Mouse (Mus musculus): ENCODE results near the gene Ica1. TPM values are rescaled to one million over a fixed set of nuclear protein-coding genes. Genes with fewer than 3 reads are reported as not detected.

The Ica1 gene
- polyA plus RNA-seq, 1 experiment from 2014 or later, result 16.0 TPM

DNA sequence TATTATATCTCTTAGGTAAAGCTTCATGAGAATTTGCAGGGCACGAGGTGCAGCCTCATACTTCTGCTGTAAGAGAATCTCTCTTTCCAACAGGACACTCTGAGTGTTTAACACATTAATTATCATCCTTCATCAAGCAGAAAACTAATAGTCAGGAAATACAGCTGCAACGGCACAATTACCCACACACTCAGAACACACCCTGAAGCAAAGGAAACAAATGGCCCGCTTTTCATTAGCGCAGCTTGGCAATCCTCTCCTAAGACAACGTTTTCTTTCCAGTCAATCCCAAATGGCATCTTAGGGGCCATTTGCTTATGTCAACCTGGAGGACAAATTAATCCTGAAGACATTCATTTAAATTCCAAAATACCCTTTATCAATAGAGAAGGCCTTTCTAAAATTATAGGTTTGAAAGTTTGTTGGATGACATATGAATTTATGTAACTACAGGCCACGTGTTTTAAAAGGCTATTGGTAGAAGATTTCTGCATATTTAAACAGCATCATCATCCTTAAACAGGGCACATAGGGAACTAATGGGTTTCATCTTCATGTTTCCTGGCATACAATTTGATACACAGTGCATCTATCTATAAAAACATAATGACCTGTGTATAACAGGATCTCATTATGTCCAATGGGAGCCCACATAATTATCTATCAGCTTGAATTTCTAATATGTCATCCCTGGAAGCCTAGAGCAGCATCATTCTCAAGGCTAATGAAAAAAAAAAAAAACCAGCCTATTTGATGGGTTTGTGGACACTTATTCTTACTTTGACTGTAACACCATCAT, 110.1 kb downstream of the Ica1 start:
- 53% methylated on average over 6 of the region's 6 CpGs for WGBS
- H3K9me3 ChIP-seq, result no peaks in the 10 kb centered on the region
- no peaks in the 10 kb centered on the region for H3K27me3 ChIP-seq (replicated peaks; ENCODE audit: low read depth, poor library complexity, severe bottlenecking)
- no peak overlapping the region for H3K27ac ChIP-seq (replicated peaks)
- peaks cover 20% of the 10 kb centered on the region for H3K4me1 ChIP-seq
- no peak overlapping the region for H3K4me3 ChIP-seq
- no peaks in the 10 kb centered on the region for H3K36me3 ChIP-seq (replicated peaks)
- DNase-seq (ENCODE audit: low spot score), result no peak

DNA sequence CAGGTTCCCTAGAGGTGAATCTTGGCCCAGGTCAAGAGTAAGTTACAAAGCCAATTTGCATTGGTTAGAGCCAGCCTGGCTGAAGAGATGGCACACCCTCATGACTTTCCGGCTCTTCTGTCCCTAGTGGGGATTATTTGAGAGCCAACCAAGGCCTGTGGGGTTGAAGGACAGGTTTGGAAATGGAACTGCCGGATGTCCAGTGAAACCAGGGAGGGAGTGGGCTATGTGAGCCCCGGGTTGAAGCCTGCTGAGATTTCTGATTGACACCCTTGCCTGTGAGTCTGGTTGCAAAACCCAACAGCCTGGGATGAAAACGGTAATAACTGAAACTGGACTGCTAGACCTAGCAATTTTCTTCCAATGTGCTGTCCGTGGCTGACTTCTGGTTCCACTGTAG, 112.5 kb downstream of the Ica1 start:
- peaks cover 40% of the 10 kb centered on the region for H3K4me1 ChIP-seq
- no peak overlapping the region for H3K27ac ChIP-seq (replicated peaks)
- no peaks in the 10 kb centered on the region for H3K9me3 ChIP-seq
- WGBS, result 90% methylated on average over 5 of the region's 5 CpGs
- DNase-seq (ENCODE audit: low spot score), result no peak
- H3K36me3 ChIP-seq (replicated peaks), result no peaks in the 10 kb centered on the region
- no peaks in the 10 kb centered on the region for H3K27me3 ChIP-seq (replicated peaks; ENCODE audit: low read depth, poor library complexity, severe bottlenecking)
- H3K4me3 ChIP-seq, result no peak overlapping the region

DNA sequence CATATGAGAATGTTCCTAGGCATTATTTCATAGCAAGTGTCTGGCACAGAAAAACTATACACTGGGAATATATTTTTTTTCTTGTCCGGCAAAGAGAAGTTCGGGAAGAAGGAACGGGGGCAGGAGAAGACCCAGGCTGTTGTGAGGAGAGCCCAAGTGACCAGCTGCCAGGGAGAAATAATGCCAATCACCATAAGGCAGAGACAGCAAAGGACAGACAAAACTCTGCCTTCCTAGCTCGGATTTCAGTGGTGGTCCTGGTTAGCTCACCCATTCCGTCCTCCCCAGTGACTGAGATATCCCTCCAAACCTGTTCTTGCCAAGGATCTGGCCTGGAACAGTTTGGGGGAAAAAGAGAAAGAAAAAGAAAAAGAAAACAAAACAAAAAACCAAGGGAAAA, 113.3 kb downstream of the Ica1 start:
- no peak overlapping the region for H3K27ac ChIP-seq (replicated peaks)
- H3K9me3 ChIP-seq, result no peaks in the 10 kb centered on the region
- H3K4me3 ChIP-seq, result no peak overlapping the region
- no peaks in the 10 kb centered on the region for H3K27me3 ChIP-seq (replicated peaks; ENCODE audit: low read depth, poor library complexity, severe bottlenecking)
- no peak for DNase-seq (ENCODE audit: low spot score)
- WGBS, result 70% methylated on average over 5 of the region's 5 CpGs
- no peaks in the 10 kb centered on the region for H3K36me3 ChIP-seq (replicated peaks)
- H3K4me1 ChIP-seq, result peaks cover 42% of the 10 kb centered on the region

DNA sequence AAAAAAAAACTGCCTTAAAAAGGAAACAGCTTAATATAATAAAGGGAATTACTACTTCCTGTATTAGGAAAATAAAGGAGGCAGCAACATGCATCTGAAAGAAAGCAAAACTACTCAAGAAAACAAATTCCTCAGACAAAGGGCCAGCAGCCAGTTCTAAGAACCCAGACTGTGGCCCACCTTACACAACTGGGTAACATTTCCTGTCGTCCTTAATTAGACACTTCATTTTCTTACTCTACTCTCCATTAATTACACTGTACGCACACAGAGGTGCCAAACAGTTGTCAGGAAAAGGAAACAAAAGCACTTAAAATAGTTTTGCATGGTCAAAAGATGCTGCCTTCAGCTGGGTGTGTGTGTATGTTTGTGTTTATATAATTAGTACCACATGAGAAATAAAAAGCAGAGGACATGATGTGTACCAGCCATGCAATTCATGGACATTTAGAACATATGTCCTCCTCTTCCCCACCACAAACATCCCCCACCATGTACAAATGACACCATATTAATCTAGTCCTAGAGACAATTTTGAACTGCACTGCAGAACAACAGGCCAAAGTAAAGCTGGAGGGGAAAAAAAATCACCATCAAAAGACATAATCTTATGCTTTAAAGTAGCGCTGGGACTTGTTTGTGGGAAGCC, 115.1 kb downstream of the Ica1 start:
- H3K36me3 ChIP-seq (replicated peaks), result no peaks in the 10 kb centered on the region
- 56% methylated on average over 3 of the region's 3 CpGs for WGBS
- no peak overlapping the region for H3K4me3 ChIP-seq
- peak overlapping the region; percentile 65 for H3K27ac ChIP-seq (replicated peaks)
- peaks cover 49% of the 10 kb centered on the region for H3K4me1 ChIP-seq
- H3K27me3 ChIP-seq (replicated peaks; ENCODE audit: low read depth, poor library complexity, severe bottlenecking), result no peaks in the 10 kb centered on the region
- DNase-seq (ENCODE audit: low spot score), result no peak
- no peaks in the 10 kb centered on the region for H3K9me3 ChIP-seq

DNA sequence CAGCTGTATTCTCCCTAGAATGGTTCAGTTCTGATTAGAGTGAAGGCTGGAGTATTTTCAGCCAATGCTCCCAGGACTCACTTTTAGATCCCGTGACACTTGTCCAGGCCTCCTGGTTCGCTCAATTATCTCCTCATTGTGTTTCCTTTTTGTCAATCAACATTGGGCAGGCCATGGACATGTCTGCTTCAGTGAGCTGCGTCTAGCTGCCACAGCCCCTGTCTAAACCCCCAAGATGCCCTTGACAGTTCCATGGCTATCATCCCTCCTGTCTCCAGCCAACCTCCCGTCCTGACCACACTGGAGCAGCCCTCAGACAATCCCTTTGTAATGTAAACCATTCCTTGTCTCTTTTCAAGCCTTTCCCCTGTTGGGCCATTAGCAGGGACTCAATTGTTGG, 116.9 kb downstream of the Ica1 start:
- 45% methylated on average over 4 of the region's 4 CpGs for WGBS
- H3K4me3 ChIP-seq, result no peak overlapping the region
- H3K27me3 ChIP-seq (replicated peaks; ENCODE audit: low read depth, poor library complexity, severe bottlenecking), result no peaks in the 10 kb centered on the region
- H3K4me1 ChIP-seq, result peaks cover 49% of the 10 kb centered on the region
- H3K9me3 ChIP-seq, result no peaks in the 10 kb centered on the region
- H3K36me3 ChIP-seq (replicated peaks), result no peaks in the 10 kb centered on the region
- no peak overlapping the region for H3K27ac ChIP-seq (replicated peaks)
- no peak for DNase-seq (ENCODE audit: low spot score)

DNA sequence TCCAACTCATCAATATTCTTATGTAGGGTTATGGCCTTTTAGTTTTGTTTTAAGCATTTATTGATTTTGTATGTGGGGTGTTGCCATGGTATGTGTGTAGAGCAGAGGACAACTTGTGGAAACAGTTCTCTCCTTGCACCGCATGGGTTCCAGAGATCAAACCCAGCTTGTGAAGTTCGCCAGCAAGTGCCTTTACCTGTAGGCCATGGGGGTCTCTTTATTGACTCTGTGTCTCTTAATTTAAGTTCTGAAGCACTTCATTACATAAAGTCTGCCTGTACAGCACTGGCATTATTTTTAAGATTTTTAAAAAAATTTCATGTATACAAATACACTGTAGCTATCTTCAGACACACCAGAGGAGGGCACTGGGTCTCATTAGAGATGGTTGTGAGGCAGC, 118.2 kb downstream of the Ica1 start:
- 93% methylated on average over 2 of the region's 2 CpGs for WGBS
- Histone ChIP-seq H3K27ac (replicated peaks) (no peak overlapping the region), H3K4me1 (peaks cover 47% of the 10 kb centered on the region)

DNA sequence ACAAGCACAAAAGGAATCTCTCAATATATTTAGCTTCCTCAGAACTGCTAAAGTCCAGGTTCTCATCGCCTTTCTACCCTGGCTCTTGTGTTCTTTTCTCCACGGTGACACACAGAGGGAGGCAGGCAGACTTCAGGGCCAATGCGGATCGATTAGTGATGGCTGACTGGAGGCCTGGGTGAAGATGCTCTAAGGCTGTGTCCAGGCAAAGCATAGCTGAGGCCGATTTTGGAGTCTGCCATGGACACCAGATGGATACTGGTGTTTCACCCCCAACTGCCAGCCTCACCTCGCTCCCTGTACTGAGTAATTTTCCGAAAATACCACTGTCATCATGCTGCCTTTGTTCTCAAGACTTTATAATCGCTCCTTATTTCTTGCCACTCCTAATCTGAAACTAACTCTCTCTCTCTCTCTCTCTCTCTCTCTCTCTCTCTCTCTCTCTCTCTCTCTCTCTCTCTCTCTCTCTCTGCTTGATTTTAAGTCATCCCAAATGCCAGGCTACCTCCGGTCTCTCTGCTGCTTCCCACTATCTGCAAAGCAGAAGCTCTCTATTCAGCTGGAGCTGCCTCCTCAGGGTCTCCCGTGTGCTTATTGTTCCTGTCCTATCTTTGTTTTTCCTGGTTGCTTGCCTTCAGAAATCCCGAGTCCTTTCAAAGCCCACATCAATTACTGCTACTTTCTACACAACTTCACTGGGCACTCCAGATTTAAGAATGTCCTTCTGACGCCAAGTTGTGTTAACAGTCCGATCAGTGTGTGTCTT, 118.9 kb downstream of the Ica1 start:
- Histone ChIP-seq H3K9me3 (no peaks in the 10 kb centered on the region), H3K4me1 (peaks cover 40% of the 10 kb centered on the region), H3K27me3 (replicated peaks; ENCODE audit: low read depth, poor library complexity, severe bottlenecking) (no peaks in the 10 kb centered on the region), H3K4me3 (no peak overlapping the region), H3K27ac (replicated peaks) (peak overlapping the region; percentile 59), H3K36me3 (replicated peaks) (no peaks in the 10 kb centered on the region)
- WGBS, result 53% methylated on average over 13 of the region's 13 CpGs
- no peak for DNase-seq (ENCODE audit: low spot score)

More for the DNA sequence above, 118.2 kb downstream of the Ica1 start:
- Histone ChIP-seq H3K36me3 (replicated peaks) (no peaks in the 10 kb centered on the region), H3K4me3 (no peak overlapping the region), H3K27me3 (replicated peaks; ENCODE audit: low read depth, poor library complexity, severe bottlenecking) (no peaks in the 10 kb centered on the region), H3K9me3 (no peaks in the 10 kb centered on the region)
- DNase-seq (ENCODE audit: low spot score), result no peak

DNA sequence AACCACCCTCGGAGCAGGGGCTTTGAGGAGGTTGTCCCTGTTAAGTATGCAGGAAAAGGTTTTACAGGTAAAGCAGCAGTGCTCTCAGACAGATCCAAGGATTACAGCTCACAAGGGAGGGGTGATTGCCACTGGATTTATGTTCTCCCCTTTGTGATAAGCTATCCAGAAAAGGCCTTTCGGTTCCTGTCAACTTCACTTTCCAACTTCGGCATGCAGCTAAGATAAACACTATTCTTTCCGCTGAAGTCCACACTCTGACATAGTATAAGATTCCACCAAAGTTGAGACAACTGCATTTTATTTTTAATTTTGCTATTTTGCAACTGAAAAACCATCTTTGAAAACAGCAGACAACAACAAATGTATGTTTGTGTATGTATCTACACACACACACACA, 119.9 kb downstream of the Ica1 start:
- no peak overlapping the region for H3K27ac ChIP-seq (replicated peaks)
- H3K36me3 ChIP-seq (replicated peaks), result no peaks in the 10 kb centered on the region
- 79% methylated on average over 4 of the region's 4 CpGs for WGBS
- no peaks in the 10 kb centered on the region for H3K27me3 ChIP-seq (replicated peaks; ENCODE audit: low read depth, poor library complexity, severe bottlenecking)
- no peaks in the 10 kb centered on the region for H3K9me3 ChIP-seq
- peaks cover 31% of the 10 kb centered on the region for H3K4me1 ChIP-seq
- no peak for DNase-seq (ENCODE audit: low spot score)
- no peak overlapping the region for H3K4me3 ChIP-seq

DNA sequence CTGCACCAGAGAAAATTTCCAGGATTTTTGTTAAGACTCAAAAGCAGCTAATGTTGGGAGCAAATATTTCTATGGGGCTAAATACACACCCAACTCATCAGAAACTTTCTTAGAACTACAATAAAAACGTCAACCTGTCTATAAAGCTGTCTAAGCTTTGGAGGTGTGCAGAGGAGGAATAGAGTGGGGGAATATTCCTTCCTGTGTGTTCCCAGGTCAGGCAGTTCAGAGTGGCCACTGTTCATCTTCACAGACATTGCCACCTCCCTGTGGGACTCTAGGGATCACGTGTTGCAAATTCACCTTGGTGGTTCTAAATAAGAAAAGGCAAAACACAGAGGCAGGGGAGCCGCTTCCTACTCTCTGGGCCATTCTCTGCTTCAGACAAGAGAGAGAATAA, 120.8 kb downstream of the Ica1 start:
- Histone ChIP-seq H3K4me1 (peaks cover 21% of the 10 kb centered on the region), H3K36me3 (replicated peaks) (no peaks in the 10 kb centered on the region), H3K27ac (replicated peaks) (no peak overlapping the region), H3K27me3 (replicated peaks; ENCODE audit: low read depth, poor library complexity, severe bottlenecking) (no peaks in the 10 kb centered on the region), H3K9me3 (no peaks in the 10 kb centered on the region), H3K4me3 (no peak overlapping the region)
- 70% methylated on average over 3 of the region's 3 CpGs for WGBS
- DNase-seq (ENCODE audit: low spot score), result no peak

DNA sequence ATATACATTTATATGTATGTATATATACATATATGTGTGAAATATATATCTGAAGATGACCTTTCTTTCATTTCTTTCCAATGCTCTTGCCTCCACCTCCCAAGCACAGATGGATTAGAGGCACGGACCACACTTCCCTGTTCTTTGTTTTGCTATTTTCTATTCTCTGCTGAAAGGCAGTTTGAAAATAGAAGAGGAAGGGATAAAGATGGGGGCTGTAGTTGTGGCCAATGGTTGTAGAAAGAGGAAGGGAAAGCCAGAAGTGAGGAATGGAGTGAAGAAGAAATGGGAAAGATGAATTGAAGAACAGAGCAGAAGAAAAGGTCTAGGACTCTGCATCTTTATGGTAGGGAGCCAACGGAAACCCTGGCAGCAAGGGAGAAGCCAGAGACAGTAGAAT, 122.8 kb downstream of the Ica1 start:
- Histone ChIP-seq H3K27ac (replicated peaks) (no peak overlapping the region), H3K4me3 (no peak overlapping the region), H3K27me3 (replicated peaks; ENCODE audit: low read depth, poor library complexity, severe bottlenecking) (no peaks in the 10 kb centered on the region), H3K36me3 (replicated peaks) (no peaks in the 10 kb centered on the region), H3K9me3 (no peaks in the 10 kb centered on the region), H3K4me1 (peaks cover 7% of the 10 kb centered on the region)
- 81% methylated on average over 2 of the region's 2 CpGs for WGBS
- no peak for DNase-seq (ENCODE audit: low spot score)

DNA sequence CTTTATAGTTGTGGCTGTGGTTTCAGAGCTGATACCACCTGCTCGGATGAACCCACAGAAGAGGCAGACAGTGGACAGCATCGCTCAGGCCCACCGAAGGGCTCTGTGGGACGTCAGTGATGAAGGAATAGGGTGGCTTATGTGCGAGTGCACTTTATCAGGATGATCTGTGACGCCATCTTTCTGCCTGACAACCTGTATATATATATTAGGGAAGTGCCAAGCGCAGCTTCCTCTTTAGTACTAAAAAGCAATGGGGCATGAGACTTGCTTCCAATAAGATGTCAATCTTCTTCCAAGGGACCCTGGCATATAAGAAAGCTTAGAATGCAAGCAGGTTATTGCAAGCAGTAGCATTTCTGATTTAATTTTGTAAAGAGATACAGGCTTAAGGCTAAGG, 127.9 kb downstream of the Ica1 start:
- Histone ChIP-seq H3K36me3 (replicated peaks) (no peaks in the 10 kb centered on the region), H3K27ac (replicated peaks) (no peak overlapping the region), H3K9me3 (no peaks in the 10 kb centered on the region), H3K27me3 (replicated peaks; ENCODE audit: low read depth, poor library complexity, severe bottlenecking) (no peaks in the 10 kb centered on the region), H3K4me3 (no peak overlapping the region), H3K4me1 (peaks cover 3% of the 10 kb centered on the region; the same call in 1 of the 2 replicates)
- DNase-seq (ENCODE audit: low spot score), result no peak
- WGBS, result 93% methylated on average over 7 of the region's 7 CpGs

DNA sequence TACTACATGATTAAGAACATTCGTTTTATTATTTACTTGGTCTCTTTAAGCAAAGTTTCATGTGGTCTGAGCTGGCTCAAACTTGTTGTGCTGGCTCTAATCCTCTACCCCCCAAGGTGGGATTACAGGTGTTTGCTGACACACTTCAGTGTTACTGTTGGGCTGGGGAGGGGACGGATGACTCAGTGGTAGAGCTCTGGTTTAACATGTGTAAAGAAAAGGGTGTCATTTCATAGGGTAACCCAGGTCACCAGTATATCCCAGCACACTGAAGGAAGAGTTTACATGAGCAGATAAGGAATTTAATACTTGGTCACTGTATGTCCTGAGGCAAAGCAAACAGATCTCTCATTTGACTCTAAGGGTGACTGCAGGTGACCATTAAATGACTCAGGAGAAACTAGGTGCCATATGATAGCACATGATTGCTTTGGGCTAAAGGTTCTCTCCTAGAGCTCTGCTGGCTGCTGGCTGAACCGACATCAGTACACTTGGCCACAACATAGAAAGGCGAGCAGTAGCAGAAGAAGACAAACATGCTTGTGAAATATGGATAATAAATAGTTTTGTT, 128.9 kb downstream of the Ica1 start:
- DNase-seq (ENCODE audit: low spot score), result no peak
- no peaks in the 10 kb centered on the region for H3K27me3 ChIP-seq (replicated peaks; ENCODE audit: low read depth, poor library complexity, severe bottlenecking)
- no peak overlapping the region for H3K4me3 ChIP-seq
- no peak overlapping the region for H3K27ac ChIP-seq (replicated peaks)
- H3K4me1 ChIP-seq, result peaks cover 8% of the 10 kb centered on the region; the same call in 1 of the 2 replicates
- H3K9me3 ChIP-seq, result no peaks in the 10 kb centered on the region
- no peaks in the 10 kb centered on the region for H3K36me3 ChIP-seq (replicated peaks)
- WGBS, result 51% methylated on average over 4 of the region's 4 CpGs
